Mouse (Mus musculus): ENCODE results near the gene Kctd17.

DNA sequence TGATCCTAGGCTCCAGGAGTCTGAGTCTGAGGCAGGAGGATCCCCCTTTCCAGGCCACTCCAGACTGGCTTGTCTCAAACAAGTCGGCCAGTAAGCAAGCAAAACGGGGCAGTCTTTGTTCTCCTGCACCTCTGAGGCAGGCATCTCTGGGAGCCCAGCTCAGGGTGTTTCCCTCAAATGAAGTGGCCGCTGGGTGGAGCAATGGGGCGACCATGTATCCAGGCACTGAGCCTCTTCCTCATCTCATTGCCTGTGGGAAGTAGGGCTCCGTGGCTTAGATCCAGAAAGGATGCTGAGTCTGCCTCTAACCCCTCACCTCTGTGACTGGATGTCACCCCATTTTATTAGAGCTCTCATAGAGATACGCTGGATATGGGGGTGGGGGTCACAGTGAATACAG is 38.4 kb downstream of the Kctd17 start:
- no peak for TF ChIP-seq CTCF (IDR thresholded peaks at IDR 0.05; ENCODE audit: insufficient read depth, low read depth, low read length)
- no peak for TF ChIP-seq POLR2A (IDR thresholded peaks at IDR 0.05; ENCODE audit: insufficient read depth, low read depth, low read length)

All from olfactory bulb, adult 2 months (tissue).